Mouse (Mus musculus): ENCODE measurements at regions not wholly inside any gene's neighbourhood (a gene's known extent, or its start where the extent isn't known, plus 50 kb on each side); places are given as distances from the start of the nearest gene placed in this dataset.

GRCm38 (mm10) chr8:49563499-49564279 lies 719.9 kb upstream of the Tenm3 start:
- Histone ChIP-seq H3K9ac (ENCODE audit: insufficient read depth, low read depth, low read length, poor library complexity, severe bottlenecking) (no peak overlapping the region), H3K27ac (ENCODE audit: insufficient read depth, low read depth, low read length, poor library complexity, severe bottlenecking) (no peak overlapping the region), H3K4me3 (ENCODE audit: insufficient read depth in 1 of 2, low read depth in 1 of 2, low read length in 2 of 2, poor library complexity in 1 of 2, severe bottlenecking in 1 of 2) (no peak overlapping the region), H3K4me1 (ENCODE audit: control insufficient read depth in 2 of 2, insufficient read depth in 2 of 2, low read length in 2 of 2, poor library complexity in 1 of 2) (no peaks in the 10 kb centered on the region), H3K36me3 (ENCODE audit: control insufficient read depth, insufficient read depth, low read length, poor library complexity, severe bottlenecking) (no peaks in the 10 kb centered on the region), H3K9me3 (ENCODE audit: control insufficient read depth, insufficient read depth, low read depth, low read length) (no peaks in the 10 kb centered on the region)
- TF ChIP-seq ZC3H11A (IDR thresholded peaks at IDR 0.05; ENCODE audit: borderline replicate concordance, low read depth, low read length) = no peak
- in situ Hi-C loops (cut with MboI; ENCODE audit: low sequenced_read_pairs in 2 of 2, unreplicated experiment in 2 of 2) = no loop called here
- no peak for DNase-seq (ENCODE audit: low read depth, low spot score)

GRCm38 (mm10) chr8:49562976-49563375 lies 719.2 kb upstream of the Tenm3 start:
- no peak for TF ChIP-seq ZC3H11A (IDR thresholded peaks at IDR 0.05; ENCODE audit: borderline replicate concordance, low read depth, low read length)
- TF ChIP-seq ZNF384 (IDR thresholded peaks at IDR 0.05; ENCODE audit: low read depth, low read length) = no peak
- no peak for TF ChIP-seq MAFK (IDR thresholded peaks at IDR 0.05; ENCODE audit: insufficient read depth, low read depth, low read length)
- no peak for TF ChIP-seq HCFC1 (IDR thresholded peaks at IDR 0.05; ENCODE audit: borderline replicate concordance, insufficient read depth, low read length)
- TF ChIP-seq CHD2 (IDR thresholded peaks at IDR 0.05; ENCODE audit: low read depth, low read length) = no peak
- Histone ChIP-seq H3K9me3 (ENCODE audit: control insufficient read depth, insufficient read depth, low read depth, low read length) (no peaks in the 10 kb centered on the region), H3K27ac (ENCODE audit: insufficient read depth, low read depth, low read length, poor library complexity, severe bottlenecking) (no peak overlapping the region), H3K4me1 (ENCODE audit: control insufficient read depth in 2 of 2, insufficient read depth in 2 of 2, low read length in 2 of 2, poor library complexity in 1 of 2) (no peaks in the 10 kb centered on the region), H3K36me3 (ENCODE audit: control insufficient read depth, insufficient read depth, low read length, poor library complexity, severe bottlenecking) (no peaks in the 10 kb centered on the region), H3K9ac (ENCODE audit: insufficient read depth, low read depth, low read length, poor library complexity, severe bottlenecking) (no peak overlapping the region), H3K4me3 (ENCODE audit: insufficient read depth in 1 of 2, low read depth in 1 of 2, low read length in 2 of 2, poor library complexity in 1 of 2, severe bottlenecking in 1 of 2) (no peak overlapping the region)
- in situ Hi-C loops (cut with MboI; ENCODE audit: low sequenced_read_pairs in 2 of 2, unreplicated experiment in 2 of 2) = no loop called here
- DNase-seq (ENCODE audit: low read depth, low spot score) = no peak

GRCm38 (mm10) chr8:49555724-49556457 lies 712.1 kb upstream of the Tenm3 start:
- TF ChIP-seq CHD2 (IDR thresholded peaks at IDR 0.05; ENCODE audit: low read depth, low read length) = no peak
- TF ChIP-seq MAFK (IDR thresholded peaks at IDR 0.05; ENCODE audit: insufficient read depth, low read depth, low read length) = no peak
- TF ChIP-seq HCFC1 (IDR thresholded peaks at IDR 0.05; ENCODE audit: borderline replicate concordance, insufficient read depth, low read length) = no peak
- no peak for TF ChIP-seq ZNF384 (IDR thresholded peaks at IDR 0.05; ENCODE audit: low read depth, low read length)
- no peak for TF ChIP-seq ZC3H11A (IDR thresholded peaks at IDR 0.05; ENCODE audit: borderline replicate concordance, low read depth, low read length)
- H3K9me3 ChIP-seq (ENCODE audit: control insufficient read depth, insufficient read depth, low read depth, low read length) = no peaks in the 10 kb centered on the region
- no peak overlapping the region for H3K9ac ChIP-seq (ENCODE audit: insufficient read depth, low read depth, low read length, poor library complexity, severe bottlenecking)
- in situ Hi-C loops (cut with MboI; ENCODE audit: low sequenced_read_pairs in 2 of 2, unreplicated experiment in 2 of 2) = no loop called here
- H3K4me3 ChIP-seq (ENCODE audit: insufficient read depth in 1 of 2, low read depth in 1 of 2, low read length in 2 of 2, poor library complexity in 1 of 2, severe bottlenecking in 1 of 2) = no peak overlapping the region
- H3K27ac ChIP-seq (ENCODE audit: insufficient read depth, low read depth, low read length, poor library complexity, severe bottlenecking) = no peak overlapping the region
- no peaks in the 10 kb centered on the region for H3K4me1 ChIP-seq (ENCODE audit: control insufficient read depth in 2 of 2, insufficient read depth in 2 of 2, low read length in 2 of 2, poor library complexity in 1 of 2)
- no peak for DNase-seq (ENCODE audit: low read depth, low spot score)
- no peaks in the 10 kb centered on the region for H3K36me3 ChIP-seq (ENCODE audit: control insufficient read depth, insufficient read depth, low read length, poor library complexity, severe bottlenecking)

GRCm38 (mm10) chr8:49553175-49553574 lies 709.4 kb upstream of the Tenm3 start:
- Histone ChIP-seq H3K4me1 (ENCODE audit: control insufficient read depth in 2 of 2, insufficient read depth in 2 of 2, low read length in 2 of 2, poor library complexity in 1 of 2) (no peaks in the 10 kb centered on the region), H3K4me3 (ENCODE audit: insufficient read depth in 1 of 2, low read depth in 1 of 2, low read length in 2 of 2, poor library complexity in 1 of 2, severe bottlenecking in 1 of 2) (no peak overlapping the region), H3K27ac (ENCODE audit: insufficient read depth, low read depth, low read length, poor library complexity, severe bottlenecking) (no peak overlapping the region), H3K9ac (ENCODE audit: insufficient read depth, low read depth, low read length, poor library complexity, severe bottlenecking) (no peak overlapping the region), H3K9me3 (ENCODE audit: control insufficient read depth, insufficient read depth, low read depth, low read length) (no peaks in the 10 kb centered on the region), H3K36me3 (ENCODE audit: control insufficient read depth, insufficient read depth, low read length, poor library complexity, severe bottlenecking) (no peaks in the 10 kb centered on the region)
- TF ChIP-seq ZNF384 (IDR thresholded peaks at IDR 0.05; ENCODE audit: low read depth, low read length) (no peak), MAFK (IDR thresholded peaks at IDR 0.05; ENCODE audit: insufficient read depth, low read depth, low read length) (no peak), ZC3H11A (IDR thresholded peaks at IDR 0.05; ENCODE audit: borderline replicate concordance, low read depth, low read length) (no peak), CHD2 (IDR thresholded peaks at IDR 0.05; ENCODE audit: low read depth, low read length) (no peak), HCFC1 (IDR thresholded peaks at IDR 0.05; ENCODE audit: borderline replicate concordance, insufficient read depth, low read length) (no peak)
- DNase-seq (ENCODE audit: low read depth, low spot score) = no peak
- in situ Hi-C loops (cut with MboI; ENCODE audit: low sequenced_read_pairs in 2 of 2, unreplicated experiment in 2 of 2) = no loop called here
